Mouse (Mus musculus): ENCODE measurements around the gene Tlk1. TPM values are rescaled to one million over a fixed set of nuclear protein-coding genes. Genes with fewer than 3 reads are reported as not detected.
A peak's percentile ranks its signal among the peaks of the same experiment; 100 is the strongest.

Gene Tlk1
- polyA plus RNA-seq, 1 experiment from 2014 or later, result 27.8 TPM

DNA sequence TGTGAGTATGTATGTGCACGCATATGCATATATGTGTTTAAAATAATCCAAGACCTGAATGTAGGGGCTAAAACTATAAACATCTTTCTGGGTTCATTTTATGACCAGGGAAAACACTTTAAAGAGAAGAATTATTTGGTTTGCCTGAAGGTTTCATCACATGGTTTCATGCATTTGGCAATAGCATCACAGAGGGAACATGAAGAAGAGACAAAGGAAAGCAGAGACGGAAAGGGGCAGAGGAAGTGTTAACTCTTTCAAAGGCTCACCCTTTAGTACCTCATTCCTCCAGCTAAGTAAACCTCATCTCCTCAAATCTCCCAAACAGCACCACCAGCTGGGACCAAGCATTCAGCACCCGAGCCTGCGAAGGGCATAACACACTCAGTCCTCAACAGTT, 41.1 kb downstream of the Tlk1 start:
- Histone ChIP-seq H3K4me2 (replicated peaks; ENCODE audit: low read depth) (no peak overlapping the region), H3K4me3 (ENCODE audit: low read depth, low read length) (no peak overlapping the region), H3K9me3 (ENCODE audit: control insufficient read depth) (no peaks in the 10 kb centered on the region), H3K27ac (ENCODE audit: low read depth, low read length) (no peak overlapping the region), H3K36me3 (ENCODE audit: control insufficient read depth, insufficient read depth) (peaks cover 9% of the 10 kb centered on the region; the same call in 1 of the 2 replicates), H3K9ac (ENCODE audit: low read depth, low read length) (no peak overlapping the region), H3K4me1 (replicated peaks; ENCODE audit: control insufficient read depth, insufficient read depth, low read length) (0 out of 2 replicates have a peak, but pooled peaks cover 4% of the 10 kb centered on the region), H3K27me3 (replicated peaks; ENCODE audit: control insufficient read depth, insufficient read depth, low read length) (no peaks in the 10 kb centered on the region)
- no peak for ATAC-seq
- TF ChIP-seq CTCF (IDR thresholded peaks at IDR 0.05; ENCODE audit: low read depth), result no peak
- 69% methylated on average over 4 of the region's 4 CpGs for WGBS

DNA sequence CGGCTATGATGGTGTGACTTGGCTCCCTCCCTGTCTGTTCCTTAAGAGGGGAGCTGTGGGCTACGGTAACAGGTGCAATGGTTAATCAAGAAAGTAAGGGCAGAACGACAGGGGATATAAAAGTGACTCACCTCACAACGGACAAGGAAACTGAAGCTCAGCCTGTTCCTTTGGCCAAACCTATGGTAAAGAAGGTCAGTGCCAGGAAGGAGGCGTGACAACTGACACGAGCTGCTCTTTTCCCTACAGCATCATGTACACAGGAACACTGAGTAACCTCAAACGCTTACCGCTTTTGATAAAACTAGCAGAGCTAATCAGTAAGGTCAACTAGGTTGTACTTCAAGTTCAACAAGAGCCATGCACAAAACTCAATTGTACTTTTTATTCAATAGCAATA, 42.0 kb downstream of the Tlk1 start:
- H3K27me3 ChIP-seq (replicated peaks; ENCODE audit: control insufficient read depth, insufficient read depth, low read length), result no peaks in the 10 kb centered on the region
- TF ChIP-seq CTCF (IDR thresholded peaks at IDR 0.05; ENCODE audit: low read depth), result no peak
- ATAC-seq, result peak; percentile 77
- H3K36me3 ChIP-seq (ENCODE audit: control insufficient read depth, insufficient read depth), result peaks cover 9% of the 10 kb centered on the region; the same call in 1 of the 2 replicates
- no peaks in the 10 kb centered on the region for H3K9me3 ChIP-seq (ENCODE audit: control insufficient read depth)
- no peak overlapping the region for H3K27ac ChIP-seq (ENCODE audit: low read depth, low read length)
- H3K4me3 ChIP-seq (ENCODE audit: low read depth, low read length), result no peak overlapping the region
- no peak overlapping the region for H3K4me2 ChIP-seq (replicated peaks; ENCODE audit: low read depth)
- WGBS, result 38% methylated on average over 8 of the region's 8 CpGs
- 0 out of 2 replicates have a peak, but pooled peaks cover 4% of the 10 kb centered on the region for H3K4me1 ChIP-seq (replicated peaks; ENCODE audit: control insufficient read depth, insufficient read depth, low read length)
- H3K9ac ChIP-seq (ENCODE audit: low read depth, low read length), result no peak overlapping the region

DNA sequence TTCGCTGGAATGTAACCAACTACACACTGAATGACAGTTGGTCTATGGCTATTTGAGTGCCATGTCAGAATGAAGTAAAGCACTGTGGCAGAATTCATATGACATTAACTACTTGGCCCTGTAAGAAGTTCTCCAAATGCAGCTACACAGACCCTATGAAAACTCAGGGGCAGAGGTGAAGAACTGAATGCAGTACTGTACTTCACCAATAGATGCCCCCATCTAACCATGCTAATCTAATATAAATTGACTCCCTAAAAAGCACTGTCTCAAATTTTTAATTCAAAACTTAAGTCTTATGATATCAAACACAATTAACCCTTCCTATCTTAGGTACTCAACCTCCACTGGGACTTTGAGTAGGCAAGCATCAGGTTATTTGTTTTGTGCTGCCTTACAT, 45.9 kb downstream of the Tlk1 start:
- Histone ChIP-seq H3K36me3 (ENCODE audit: control insufficient read depth, insufficient read depth) (peaks cover 3% of the 10 kb centered on the region; the same call in 1 of the 2 replicates), H3K9ac (ENCODE audit: low read depth, low read length) (no peak overlapping the region), H3K4me1 (replicated peaks; ENCODE audit: control insufficient read depth, insufficient read depth, low read length) (0 out of 2 replicates have a peak, but pooled peaks cover 4% of the 10 kb centered on the region), H3K4me3 (ENCODE audit: low read depth, low read length) (no peak overlapping the region), H3K9me3 (ENCODE audit: control insufficient read depth) (no peaks in the 10 kb centered on the region), H3K4me2 (replicated peaks; ENCODE audit: low read depth) (no peak overlapping the region), H3K27ac (ENCODE audit: low read depth, low read length) (no peak overlapping the region), H3K27me3 (replicated peaks; ENCODE audit: control insufficient read depth, insufficient read depth, low read length) (no peaks in the 10 kb centered on the region)
- TF ChIP-seq CTCF (IDR thresholded peaks at IDR 0.05; ENCODE audit: low read depth), result peak; percentile 78
- 93% methylated on average over 1 of the region's 1 CpGs for WGBS
- ATAC-seq, result no peak

DNA sequence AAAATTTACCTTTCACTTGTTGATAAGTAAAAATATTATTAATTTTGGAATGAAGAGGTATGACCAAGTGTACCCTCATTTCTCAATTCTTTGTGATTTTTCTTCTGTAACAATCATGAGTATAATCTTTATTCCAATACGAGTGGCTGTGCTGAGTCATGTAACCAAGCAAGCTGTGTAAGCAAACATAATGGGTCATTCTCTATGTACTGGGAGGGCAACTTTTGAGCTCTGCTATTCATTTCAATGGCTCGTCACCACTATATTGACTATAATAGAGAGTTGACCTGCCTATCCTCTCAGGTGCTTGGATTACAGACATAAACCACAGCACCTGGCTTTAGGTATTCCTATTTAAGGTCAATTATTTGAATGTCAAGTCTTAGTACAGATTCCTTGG, 48.8 kb downstream of the Tlk1 start:
- no peaks in the 10 kb centered on the region for H3K27me3 ChIP-seq (replicated peaks; ENCODE audit: control insufficient read depth, insufficient read depth, low read length)
- H3K4me1 ChIP-seq (replicated peaks; ENCODE audit: control insufficient read depth, insufficient read depth, low read length), result no peaks in the 10 kb centered on the region
- 62% methylated on average over 2 of the region's 2 CpGs for WGBS
- H3K9ac ChIP-seq (ENCODE audit: low read depth, low read length), result no peak overlapping the region
- H3K9me3 ChIP-seq (ENCODE audit: control insufficient read depth), result no peaks in the 10 kb centered on the region
- H3K36me3 ChIP-seq (ENCODE audit: control insufficient read depth, insufficient read depth), result no peaks in the 10 kb centered on the region; the same call in 1 of the 2 replicates
- no peak overlapping the region for H3K4me3 ChIP-seq (ENCODE audit: low read depth, low read length)
- TF ChIP-seq CTCF (IDR thresholded peaks at IDR 0.05; ENCODE audit: low read depth), result no peak
- H3K27ac ChIP-seq (ENCODE audit: low read depth, low read length), result no peak overlapping the region
- no peak overlapping the region for H3K4me2 ChIP-seq (replicated peaks; ENCODE audit: low read depth)
- no peak for ATAC-seq

DNA sequence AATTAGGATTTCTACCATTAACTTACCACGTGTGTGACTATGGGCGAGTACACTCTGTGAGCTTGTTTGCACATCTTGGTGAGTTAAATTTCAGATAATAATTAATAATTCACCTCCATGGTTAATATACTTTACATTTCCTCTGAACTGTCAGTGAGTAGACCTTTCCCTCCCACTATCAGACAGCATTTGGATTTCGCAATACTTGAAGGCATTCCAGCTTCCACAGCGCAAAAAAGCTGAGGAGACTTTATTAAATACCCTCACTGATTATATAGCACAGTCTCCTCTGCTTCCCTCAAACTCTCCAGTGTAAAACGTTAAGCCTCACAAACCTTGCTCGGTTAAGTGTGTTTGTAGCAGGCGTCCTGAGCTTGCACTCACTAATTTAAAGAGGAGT, 60.8 kb downstream of the Tlk1 start:
- no peak for TF ChIP-seq CTCF (IDR thresholded peaks at IDR 0.05; ENCODE audit: low read depth)
- H3K9ac ChIP-seq (ENCODE audit: low read depth, low read length), result no peak overlapping the region
- 29% methylated on average over 7 of the region's 7 CpGs for WGBS
- H3K36me3 ChIP-seq (ENCODE audit: control insufficient read depth, insufficient read depth), result no peaks in the 10 kb centered on the region
- no peak overlapping the region for H3K4me2 ChIP-seq (replicated peaks; ENCODE audit: low read depth)
- H3K4me1 ChIP-seq (replicated peaks; ENCODE audit: control insufficient read depth, insufficient read depth, low read length), result no peaks in the 10 kb centered on the region
- no peak overlapping the region for H3K4me3 ChIP-seq (ENCODE audit: low read depth, low read length)
- ATAC-seq, result no peak
- no peak overlapping the region for H3K27ac ChIP-seq (ENCODE audit: low read depth, low read length)
- H3K27me3 ChIP-seq (replicated peaks; ENCODE audit: control insufficient read depth, insufficient read depth, low read length), result no peaks in the 10 kb centered on the region
- no peaks in the 10 kb centered on the region for H3K9me3 ChIP-seq (ENCODE audit: control insufficient read depth)

DNA sequence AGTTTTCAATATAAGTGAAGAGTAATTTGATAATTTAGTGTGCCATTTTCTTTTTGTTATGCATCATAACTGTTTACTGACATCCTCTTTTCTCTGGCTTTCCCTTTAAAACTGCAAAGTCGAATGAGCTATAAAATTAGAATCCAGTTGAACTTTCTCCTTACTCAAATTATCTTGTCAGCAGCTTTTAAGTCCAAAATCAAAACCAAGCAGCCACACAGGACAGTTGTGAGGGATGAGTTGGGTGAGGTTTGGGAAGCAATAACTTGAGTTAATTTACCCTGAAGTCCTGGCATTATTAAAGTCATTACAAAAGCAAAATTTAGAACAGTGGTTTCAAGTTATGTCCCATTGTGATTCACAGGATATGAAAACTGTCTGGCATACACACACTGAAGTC, 62.8 kb downstream of the Tlk1 start:
- 65% methylated on average over 1 of the region's 1 CpGs for WGBS
- H3K27ac ChIP-seq (ENCODE audit: low read depth, low read length), result no peak overlapping the region

DNA sequence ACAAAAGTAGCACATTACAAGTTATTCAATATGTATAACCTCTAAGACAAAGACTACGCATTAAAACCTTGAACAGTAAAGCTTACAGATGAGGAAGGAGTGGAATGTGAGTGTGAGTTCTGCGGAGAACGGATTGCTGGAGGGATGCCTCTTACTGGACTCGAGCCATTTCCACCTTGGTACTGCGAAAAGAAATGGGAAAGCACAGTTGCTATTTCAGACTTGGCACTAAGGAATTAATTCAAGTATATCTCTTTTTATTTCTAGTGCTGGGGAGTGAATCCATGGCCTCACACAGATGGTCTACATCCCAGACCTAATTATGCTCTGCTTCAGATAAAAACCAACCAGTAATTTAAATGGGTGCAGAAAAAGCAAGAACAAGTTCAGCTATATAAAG, 73.4 kb downstream of the Tlk1 start:
- H3K36me3 ChIP-seq (ENCODE audit: control insufficient read depth, insufficient read depth), result peaks cover 20% of the 10 kb centered on the region
- no peak overlapping the region for H3K4me3 ChIP-seq (ENCODE audit: low read depth, low read length)
- no peak overlapping the region for H3K9ac ChIP-seq (ENCODE audit: low read depth, low read length)
- no peak overlapping the region for H3K4me2 ChIP-seq (replicated peaks; ENCODE audit: low read depth)
- no peaks in the 10 kb centered on the region for H3K27me3 ChIP-seq (replicated peaks; ENCODE audit: control insufficient read depth, insufficient read depth, low read length)
- no peak for ATAC-seq
- no peak for TF ChIP-seq CTCF (IDR thresholded peaks at IDR 0.05; ENCODE audit: low read depth)
- 96% methylated on average over 5 of the region's 5 CpGs for WGBS
- no peak overlapping the region for H3K27ac ChIP-seq (ENCODE audit: low read depth, low read length)
- no peaks in the 10 kb centered on the region for H3K4me1 ChIP-seq (replicated peaks; ENCODE audit: control insufficient read depth, insufficient read depth, low read length)
- H3K9me3 ChIP-seq (ENCODE audit: control insufficient read depth), result no peaks in the 10 kb centered on the region

More for the DNA sequence above, 62.8 kb downstream of the Tlk1 start:
- H3K9ac ChIP-seq (ENCODE audit: low read depth, low read length), result no peak overlapping the region
- H3K4me2 ChIP-seq (replicated peaks; ENCODE audit: low read depth), result no peak overlapping the region
- no peaks in the 10 kb centered on the region for H3K36me3 ChIP-seq (ENCODE audit: control insufficient read depth, insufficient read depth)
- H3K4me1 ChIP-seq (replicated peaks; ENCODE audit: control insufficient read depth, insufficient read depth, low read length), result no peaks in the 10 kb centered on the region
- no peaks in the 10 kb centered on the region for H3K9me3 ChIP-seq (ENCODE audit: control insufficient read depth)
- no peak overlapping the region for H3K4me3 ChIP-seq (ENCODE audit: low read depth, low read length)
- ATAC-seq, result no peak
- H3K27me3 ChIP-seq (replicated peaks; ENCODE audit: control insufficient read depth, insufficient read depth, low read length), result no peaks in the 10 kb centered on the region
- no peak for TF ChIP-seq CTCF (IDR thresholded peaks at IDR 0.05; ENCODE audit: low read depth)

All from intestine, postnatal 0 days (tissue).